Mouse (Mus musculus) intestine, embryonic 14.5 days (tissue): ENCODE measurements at regions not wholly inside any gene's neighbourhood (a gene's known extent, or its start where the extent isn't known, plus 50 kb on each side); places are given as distances from the start of the nearest gene placed in this dataset.

Experiments
- ATAC-seq: fragments of 200-750 bp; cut with Nextera tagmentation; replicated peaks from 2 replicates; pipeline ENCODE4 v1.8.0; 2017; ENCODE audit warnings: low read depth, moderate number of reproducible peaks, moderate TSS enrichment, moderate library complexity; ENCODE audit not compliant: low FRiP score, low TSS enrichment
- DNase-seq: peaks from one replicate; pipeline ENCODE4 v3.0.0-alpha.2; 2018; ENCODE audit warnings: low spot score
- H3K27ac ChIP-seq: fragments of 300-500 bp; sonication (generic); 2 replicates; pipeline ENCODE4 v1.5.1; 2014; ENCODE audit warnings: low read depth, mild to moderate bottlenecking, control low read depth
- H3K27me3 ChIP-seq: fragments of 300-500 bp; sonication (generic); replicated peaks from 2 replicates; pipeline ENCODE4 v1.6.1; 2014; ENCODE audit warnings: low read length, control low read depth; ENCODE audit not compliant: control insufficient read depth, insufficient read depth
- H3K36me3 ChIP-seq: fragments of 300-500 bp; sonication (generic); 2 replicates; pipeline ENCODE4 v1.6.1; 2014; ENCODE audit warnings: low read length, control low read depth; ENCODE audit not compliant: control insufficient read depth, insufficient read depth
- H3K4me1 ChIP-seq: fragments of 300-500 bp; sonication (generic); replicated peaks from 2 replicates; pipeline ENCODE4 v1.6.1; 2014; ENCODE audit warnings: low read length, control low read depth, mixed read lengths; ENCODE audit not compliant: control insufficient read depth, insufficient read depth
- H3K4me2 ChIP-seq: fragments of 300-500 bp; sonication (generic); 2 replicates; pipeline ENCODE4 v1.6.1; 2014; ENCODE audit warnings: low read length
- H3K4me3 ChIP-seq: fragments of 300-500 bp; sonication (generic); 2 replicates; pipeline ENCODE4 v1.5.1; 2014; ENCODE audit warnings: low read depth, low read length, control low read depth, mixed read lengths
- H3K9ac ChIP-seq: fragments of 300-500 bp; sonication (generic); 2 replicates; pipeline ENCODE4 v1.6.1; 2014; ENCODE audit warnings: mild to moderate bottlenecking, low read length
- H3K9me3 ChIP-seq: fragments of 300-500 bp; sonication (generic); 2 replicates; pipeline ENCODE4 v1.6.1; 2016; ENCODE audit warnings: low read length, control low read depth; ENCODE audit not compliant: control insufficient read depth
- WGBS: fragments of 180-500 bp; shearing (Covaris S2); extraction: QIAGEN DNeasy Blood & Tissue Kit; methylation state at CpG from one replicate; pipeline ENCODE4 v1.1.7; 2014; 5-methylcytosine and 5-hydroxymethylcytosine counted together

DNA sequence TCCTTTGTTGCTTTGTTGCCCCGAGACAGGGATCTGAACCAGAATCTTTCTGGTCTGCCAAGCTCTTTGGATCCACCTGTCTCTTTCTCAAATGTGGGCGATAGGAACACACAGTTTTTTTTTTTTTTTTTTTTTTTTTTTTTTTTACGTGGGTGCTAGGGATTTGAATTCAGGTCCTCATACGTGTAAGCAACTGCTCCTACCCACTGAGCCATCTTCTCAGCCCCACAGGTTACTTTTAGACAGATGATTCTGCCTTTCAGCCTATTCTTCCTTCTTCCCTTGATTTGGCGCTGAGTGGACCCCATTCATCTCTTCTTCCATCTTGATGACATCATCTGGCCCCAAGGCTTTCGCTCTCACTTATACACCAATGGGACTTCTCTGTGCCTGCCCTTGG, 80.5 kb upstream of the Got2 start:
- H3K9ac ChIP-seq, result no peak overlapping the region
- no peak overlapping the region for H3K27ac ChIP-seq
- DNase-seq (no peak), ATAC-seq (no peak)
- WGBS, result 91% methylated on average over 6 of the region's 6 CpGs
- H3K4me3 ChIP-seq, result no peak overlapping the region
- H3K9me3 ChIP-seq, result no peaks in the 10 kb centered on the region
- no peaks in the 10 kb centered on the region for H3K36me3 ChIP-seq
- H3K4me1 ChIP-seq, result no peaks in the 10 kb centered on the region
- H3K4me2 ChIP-seq, result no peak overlapping the region
- no peaks in the 10 kb centered on the region for H3K27me3 ChIP-seq

DNA sequence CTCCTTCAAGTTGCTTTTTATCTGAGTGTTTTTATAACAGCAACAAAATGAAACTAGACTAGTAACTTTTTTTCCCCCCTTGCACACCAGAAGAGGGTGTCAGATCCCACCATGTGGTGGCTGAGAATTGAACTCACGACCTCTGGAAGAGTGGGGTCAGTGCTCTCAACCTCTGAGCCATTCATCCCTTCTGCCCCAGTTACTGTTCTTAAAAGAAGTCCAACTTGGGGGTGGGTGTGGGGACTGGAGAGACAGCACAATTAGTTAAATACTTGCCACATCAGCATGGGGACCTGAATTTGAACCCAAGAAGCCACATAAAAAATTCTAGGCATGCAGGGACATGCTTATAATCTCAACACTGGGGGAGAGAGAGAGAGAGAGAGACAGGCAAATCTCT, 78.1 kb upstream of the Got2 start:
- no peaks in the 10 kb centered on the region for H3K36me3 ChIP-seq
- H3K4me2 ChIP-seq, result no peak overlapping the region
- no peak for ATAC-seq
- H3K9ac ChIP-seq, result no peak overlapping the region
- no peak overlapping the region for H3K4me3 ChIP-seq
- H3K27ac ChIP-seq, result no peak overlapping the region
- H3K4me1 ChIP-seq, result no peaks in the 10 kb centered on the region
- no peak for DNase-seq
- WGBS, result 55% methylated on average over 1 of the region's 1 CpGs
- no peaks in the 10 kb centered on the region for H3K9me3 ChIP-seq
- H3K27me3 ChIP-seq, result no peaks in the 10 kb centered on the region

DNA sequence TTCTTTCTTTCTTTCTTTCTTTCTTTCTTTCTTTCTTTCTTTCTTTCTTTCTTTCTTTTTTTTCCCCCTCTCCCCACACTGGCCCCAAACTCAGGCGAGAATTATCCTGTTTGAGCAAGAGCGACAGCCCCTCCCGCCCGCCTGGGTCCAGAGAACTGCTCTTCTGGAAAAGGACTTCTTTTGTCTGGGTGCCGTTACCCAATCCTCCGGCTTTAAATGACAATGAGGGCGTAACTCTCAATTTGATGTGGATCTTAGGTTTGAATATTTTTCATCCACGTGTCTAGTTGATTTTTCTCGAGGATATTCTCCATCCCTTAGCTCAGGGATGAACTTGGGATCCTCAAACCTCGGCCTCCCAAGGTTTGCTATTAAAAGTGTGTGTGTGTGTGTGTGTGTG, 63.9 kb upstream of the Got2 start:
- ATAC-seq (no peak), DNase-seq (no peak)
- Histone ChIP-seq H3K4me1 (no peaks in the 10 kb centered on the region), H3K4me3 (0 out of 2 replicates have a peak overlapping the region, but pooled peaks have one; percentile 18), H3K9ac (no peak overlapping the region), H3K9me3 (no peaks in the 10 kb centered on the region), H3K27ac (no peak overlapping the region), H3K36me3 (no peaks in the 10 kb centered on the region), H3K4me2 (peak overlapping the region; percentile 42), H3K27me3 (no peaks in the 10 kb centered on the region)
- 35% methylated on average over 10 of the region's 10 CpGs for WGBS

DNA sequence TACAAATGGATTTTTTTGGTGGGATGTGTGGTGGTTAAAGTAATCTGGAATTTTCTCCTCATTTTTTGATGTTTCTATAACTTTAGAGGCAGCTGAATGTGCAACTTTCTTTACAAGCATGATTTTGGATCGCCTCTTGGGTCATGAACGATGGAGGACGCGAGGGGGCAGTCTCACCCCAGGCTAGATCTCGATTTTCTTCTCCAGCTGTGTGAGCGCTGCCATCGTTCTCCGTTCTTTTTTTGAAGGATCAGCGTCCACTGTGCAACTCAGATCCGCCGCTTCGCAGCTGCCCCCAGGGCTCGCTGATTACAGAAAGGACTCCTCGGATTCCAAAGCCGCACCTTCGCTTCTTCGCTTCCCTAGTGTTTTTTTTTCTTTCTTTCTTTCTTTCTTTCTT, 63.4 kb upstream of the Got2 start:
- WGBS, result 3% methylated on average over 17 of the region's 17 CpGs
- ATAC-seq, result peak; percentile 72; the same call in 1 of the 2 replicates
- peak overlapping the region; percentile 18; the same call in 1 of the 2 replicates for H3K4me3 ChIP-seq

More for the DNA sequence above, 63.4 kb upstream of the Got2 start:
- Histone ChIP-seq H3K27me3 (no peaks in the 10 kb centered on the region), H3K9me3 (no peaks in the 10 kb centered on the region), H3K36me3 (no peaks in the 10 kb centered on the region), H3K4me2 (peak overlapping the region; percentile 42), H3K4me1 (no peaks in the 10 kb centered on the region), H3K27ac (no peak overlapping the region), H3K9ac (0 out of 2 replicates have a peak overlapping the region, but pooled peaks have one; percentile 11)
- peak; percentile 89 for DNase-seq
